Mouse (Mus musculus): ENCODE data around the gene Kif17. TPM values are rescaled to one million over a fixed set of nuclear protein-coding genes. Genes with fewer than 3 reads are reported as not detected.

The Kif17 gene
- total RNA-seq (2015; ENCODE audit: low replicate concordance) (0.72 and 2.5 TPM in 2 replicates), total RNA-seq (2017; ENCODE audit: low replicate concordance) (1.3 TPM in 1 of 2 replicates, not detected in the other)

- ATAC-seq (replicated peaks; ENCODE audit: low FRiP score, poor library complexity, severe bottlenecking): peak; percentile 74
These were observed at the start of gene Kif17, which contains the start of gene Sh2d5 for GRCm38 (mm10) chr4:138250088-138250960. TSS of gene Kif17 (plus strand) at chr4:138250435. TSS of gene Sh2d5 (plus strand) at chr4:138250403.

GRCm38 (mm10) chr4:138200769-138201168 lies 49.5 kb upstream of the Kif17 start:
- no peak for ATAC-seq (replicated peaks; ENCODE audit: low FRiP score, poor library complexity, severe bottlenecking)

GRCm38 (mm10) chr4:138201696-138202095 lies 48.5 kb upstream of the Kif17 start:
- no peak for ATAC-seq (replicated peaks; ENCODE audit: low FRiP score, poor library complexity, severe bottlenecking)

- no peak for ATAC-seq (replicated peaks; ENCODE audit: low FRiP score, poor library complexity, severe bottlenecking)
These were observed 40.1 kb upstream of the Kif17 start for GRCm38 (mm10) chr4:138210116-138210515.

- ATAC-seq (replicated peaks; ENCODE audit: low FRiP score, poor library complexity, severe bottlenecking): no peak
These were observed 36.4 kb upstream of the Kif17 start for GRCm38 (mm10) chr4:138213861-138214260.

GRCm38 (mm10) chr4:138215671-138216199 lies 34.5 kb upstream of the Kif17 start:
- ATAC-seq (replicated peaks; ENCODE audit: low FRiP score, poor library complexity, severe bottlenecking): no peak

- ATAC-seq (replicated peaks; ENCODE audit: low FRiP score, poor library complexity, severe bottlenecking): peak; percentile 16; the same call in 1 of the 2 replicates
These were observed 33.9 kb upstream of the Kif17 start, which contains the start of gene Hp1bp3 for GRCm38 (mm10) chr4:138216200-138216890. TSS of gene Hp1bp3 (plus strand) at chr4:138216296.

- ATAC-seq (replicated peaks; ENCODE audit: low FRiP score, poor library complexity, severe bottlenecking): peak; percentile 89
These were observed 33.3 kb upstream of the Kif17 start for GRCm38 (mm10) chr4:138216891-138217392.

- ATAC-seq (replicated peaks; ENCODE audit: low FRiP score, poor library complexity, severe bottlenecking): no peak
These were observed 32.8 kb upstream of the Kif17 start for GRCm38 (mm10) chr4:138217441-138217840.

GRCm38 (mm10) chr4:138217951-138218685 lies 32.1 kb upstream of the Kif17 start:
- ATAC-seq (replicated peaks; ENCODE audit: low FRiP score, poor library complexity, severe bottlenecking): peak; percentile 22; the same call in 1 of the 2 replicates

- no peak for ATAC-seq (replicated peaks; ENCODE audit: low FRiP score, poor library complexity, severe bottlenecking)
These were observed 30.9 kb upstream of the Kif17 start for GRCm38 (mm10) chr4:138219331-138219730.

- no peak for ATAC-seq (replicated peaks; ENCODE audit: low FRiP score, poor library complexity, severe bottlenecking)
These were observed 29.5 kb upstream of the Kif17 start for GRCm38 (mm10) chr4:138220761-138221160.

- ATAC-seq (replicated peaks; ENCODE audit: low FRiP score, poor library complexity, severe bottlenecking): no peak
These were observed 28.8 kb upstream of the Kif17 start for GRCm38 (mm10) chr4:138221406-138221805.

- ATAC-seq (replicated peaks; ENCODE audit: low FRiP score, poor library complexity, severe bottlenecking): no peak
These were observed 27.8 kb upstream of the Kif17 start for GRCm38 (mm10) chr4:138222396-138222795.

- no peak for ATAC-seq (replicated peaks; ENCODE audit: low FRiP score, poor library complexity, severe bottlenecking)
These were observed 26.6 kb upstream of the Kif17 start for GRCm38 (mm10) chr4:138223623-138224022.

GRCm38 (mm10) chr4:138246756-138247665 lies 3.2 kb upstream of the Kif17 start:
- no peak for ATAC-seq (replicated peaks; ENCODE audit: low FRiP score, poor library complexity, severe bottlenecking)

- ATAC-seq (replicated peaks; ENCODE audit: low FRiP score, poor library complexity, severe bottlenecking): no peak
These were observed 1.6 kb downstream of the Kif17 start for GRCm38 (mm10) chr4:138251819-138252218.

GRCm38 (mm10) chr4:138252231-138252630 lies 2.0 kb downstream of the Kif17 start:
- no peak for ATAC-seq (replicated peaks; ENCODE audit: low FRiP score, poor library complexity, severe bottlenecking)

Data from erythroid progenitor cell, adult 5-6 weeks (primary cell).